Mouse (Mus musculus) limb, embryonic 12.5 days (tissue): ENCODE data around the gene Stk17b. TPM values are rescaled to one million over a fixed set of nuclear protein-coding genes. Genes with fewer than 3 reads are reported as not detected.

ENCODE experiments used
- ATAC-seq: fragments of 200-750 bp; cut with Nextera tagmentation; 2 replicates; pipeline ENCODE4 v1.8.0; 2017; ENCODE audit warnings: low read depth, moderate TSS enrichment; ENCODE audit not compliant: insufficient number of reproducible peaks, insufficient read depth, low FRiP score, low TSS enrichment
- H3K27ac ChIP-seq: fragments of 300-500 bp; sonication (generic); 2 replicates; pipeline ENCODE4 v1.5.1; 2016; ENCODE audit warnings: mild to moderate bottlenecking, moderate library complexity
- H3K27me3 ChIP-seq: fragments of 300-500 bp; sonication (generic); 2 replicates; pipeline ENCODE4 v1.6.1; 2016; ENCODE audit warnings: mild to moderate bottlenecking, moderate library complexity
- H3K36me3 ChIP-seq: fragments of 300-500 bp; sonication (generic); 2 replicates; pipeline ENCODE4 v1.6.1; 2016; ENCODE audit warnings: mild to moderate bottlenecking, moderate library complexity
- H3K4me1 ChIP-seq: fragments of 300-500 bp; sonication (generic); replicated peaks from 2 replicates; pipeline ENCODE4 v1.6.1; 2016
- H3K4me2 ChIP-seq: fragments of 300-500 bp; sonication (generic); 2 replicates; pipeline ENCODE4 v1.6.1; 2016; ENCODE audit warnings: mild to moderate bottlenecking, moderate library complexity
- H3K4me3 ChIP-seq: fragments of 300-500 bp; sonication (generic); replicated peaks from 2 replicates; pipeline ENCODE4 v1.5.1; 2016; ENCODE audit warnings: mild to moderate bottlenecking
- H3K9ac ChIP-seq: fragments of 300-500 bp; sonication (generic); replicated peaks from 2 replicates; pipeline ENCODE4 v1.6.1; 2016; ENCODE audit warnings: mild to moderate bottlenecking, moderate library complexity
- H3K9me3 ChIP-seq: fragments of 300-500 bp; sonication (generic); 2 replicates; pipeline ENCODE4 v1.6.1; 2016; ENCODE audit warnings: mild to moderate bottlenecking, moderate library complexity
- WGBS: fragments of 180-500 bp; shearing (Covaris S2); methylation state at CpG from one replicate; pipeline ENCODE4 v1.1.7; 2016; 5-methylcytosine and 5-hydroxymethylcytosine counted together
- polyA plus RNA-seq: library from polyadenylated mRNA; unstranded; fragments of >200 nt; fragmentation: Nextera tagmentation; extraction: Ambion mirVana; gene quantifications from 2 replicates; pipeline ENCODE4 v1.2.1, GENCODE M21; 2016

Stk17b gene
- polyA plus RNA-seq, 1 experiment from 2014 or later: 11.3 TPM

DNA sequence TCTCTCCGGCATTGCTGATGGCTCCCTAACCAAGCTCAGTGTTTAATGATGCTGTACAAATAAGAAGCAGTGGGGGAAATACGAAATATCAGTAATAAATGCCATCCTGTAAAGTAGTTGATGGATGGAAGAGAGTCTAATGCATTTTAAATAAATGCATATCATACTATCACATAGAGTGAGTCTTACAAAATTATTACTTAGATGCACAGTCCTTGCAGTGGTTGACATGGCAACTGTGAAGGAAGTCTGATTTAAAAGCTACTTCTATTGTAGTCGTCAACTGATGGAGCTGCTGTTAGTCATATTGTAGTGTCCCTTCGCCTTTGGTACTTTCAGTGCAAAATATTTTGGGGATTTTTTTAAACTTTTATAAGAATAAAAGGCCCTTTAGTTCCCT lies 26.9 kb upstream of the Stk17b start:
- Histone ChIP-seq H3K9me3 (no peaks in the 10 kb centered on the region), H3K27ac (no peak overlapping the region), H3K4me3 (no peak overlapping the region), H3K36me3 (no peaks in the 10 kb centered on the region), H3K4me1 (no peaks in the 10 kb centered on the region; the same call in 1 of the 2 replicates), H3K4me2 (no peak overlapping the region), H3K9ac (no peak overlapping the region), H3K27me3 (no peaks in the 10 kb centered on the region)
- no peak for ATAC-seq
- 88% methylated on average over 4 of the region's 4 CpGs for WGBS

DNA sequence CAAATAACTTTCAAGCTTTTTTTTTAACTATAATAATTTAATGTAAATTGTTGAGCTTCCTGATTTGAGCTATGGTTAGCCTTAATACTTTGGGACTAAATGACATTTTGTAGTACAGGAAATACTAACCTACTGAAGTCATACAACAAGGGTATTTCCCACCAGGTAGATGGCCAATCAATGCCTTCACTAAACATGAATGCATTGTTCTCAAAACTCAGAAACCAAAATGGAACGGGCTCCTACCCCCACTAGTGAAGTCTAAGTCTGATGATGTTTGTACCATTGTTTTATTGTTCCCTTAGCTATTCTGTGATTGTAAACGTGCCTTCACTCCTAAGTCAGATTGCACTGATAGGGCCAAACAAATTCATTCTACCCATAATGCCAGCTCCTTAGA lies 23.2 kb upstream of the Stk17b start:
- Histone ChIP-seq H3K27ac (no peak overlapping the region), H3K27me3 (no peaks in the 10 kb centered on the region), H3K9me3 (no peaks in the 10 kb centered on the region), H3K9ac (no peak overlapping the region), H3K4me2 (no peak overlapping the region), H3K4me1 (no peaks in the 10 kb centered on the region; the same call in 1 of the 2 replicates), H3K36me3 (no peaks in the 10 kb centered on the region), H3K4me3 (no peak overlapping the region)
- 79% methylated on average over 2 of the region's 2 CpGs for WGBS
- ATAC-seq: no peak

DNA sequence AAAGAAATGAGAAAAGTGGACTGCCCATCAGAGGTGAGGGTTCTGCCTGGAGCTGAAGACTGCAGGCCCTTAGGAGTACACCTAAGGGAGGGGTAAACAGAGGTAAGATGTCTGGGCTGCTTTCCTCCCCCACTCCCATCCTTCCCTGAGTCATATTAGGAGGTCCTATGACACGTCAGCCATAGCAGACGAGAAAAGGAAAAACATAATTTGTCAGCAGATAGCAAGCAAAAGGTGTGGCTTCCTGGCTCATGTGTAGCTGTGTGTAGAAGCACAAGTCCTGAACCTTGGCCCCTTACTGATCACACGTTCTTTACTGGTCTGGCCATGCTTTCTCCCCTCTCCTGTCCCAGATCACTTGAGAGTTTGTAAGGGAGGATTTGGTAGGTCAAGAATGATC lies 12.8 kb upstream of the Stk17b start:
- H3K4me3 ChIP-seq: no peak overlapping the region
- no peak overlapping the region for H3K9ac ChIP-seq
- no peak for ATAC-seq
- no peaks in the 10 kb centered on the region for H3K4me1 ChIP-seq
- no peak overlapping the region for H3K4me2 ChIP-seq
- H3K27me3 ChIP-seq: no peaks in the 10 kb centered on the region
- no peaks in the 10 kb centered on the region for H3K36me3 ChIP-seq
- no peaks in the 10 kb centered on the region for H3K9me3 ChIP-seq
- WGBS: 74% methylated on average over 3 of the region's 3 CpGs
- H3K27ac ChIP-seq: no peak overlapping the region

DNA sequence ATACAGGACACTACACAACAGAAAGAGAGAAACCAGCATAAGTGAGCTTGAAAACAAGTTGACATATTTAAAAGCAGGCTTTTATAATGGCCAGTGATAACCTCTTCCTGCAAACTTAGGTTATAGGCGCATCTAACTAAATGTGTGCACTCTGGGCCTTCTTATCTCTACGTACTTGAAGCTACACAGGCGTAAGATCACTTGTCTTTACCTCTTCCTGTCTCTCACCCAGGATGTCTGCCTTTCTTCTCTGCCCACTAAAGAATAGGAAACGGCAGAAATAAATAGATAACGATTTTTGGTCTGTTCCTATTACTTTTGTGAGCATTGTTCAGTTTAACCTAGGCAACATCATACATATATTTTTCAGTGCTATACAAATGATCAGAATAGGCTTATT lies 12.1 kb upstream of the Stk17b start:
- no peak for ATAC-seq
- no peak overlapping the region for H3K4me3 ChIP-seq
- 84% methylated on average over 5 of the region's 5 CpGs for WGBS

DNA sequence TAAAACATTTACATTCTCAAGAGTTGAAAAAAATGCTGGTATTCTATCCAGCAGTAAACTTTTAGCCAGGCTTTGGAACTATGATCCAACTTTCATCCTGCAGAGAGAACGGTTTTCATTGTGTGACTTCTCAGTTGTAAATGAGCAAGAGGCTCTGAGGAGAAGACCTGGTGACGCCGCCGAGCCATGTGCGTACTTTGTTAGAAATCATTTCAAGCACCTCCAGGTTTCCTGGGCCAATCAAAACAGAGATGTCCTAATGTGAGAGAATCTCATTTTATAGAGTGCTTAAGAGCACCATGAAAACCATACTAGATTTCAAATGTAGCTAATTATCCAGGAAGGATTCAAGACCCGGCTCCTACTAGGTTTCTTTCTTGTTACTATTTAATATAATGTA lies 11.2 kb upstream of the Stk17b start:
- no peaks in the 10 kb centered on the region for H3K27me3 ChIP-seq
- WGBS: 80% methylated on average over 6 of the region's 6 CpGs
- ATAC-seq: no peak

More for the DNA sequence above, 12.1 kb upstream of the Stk17b start:
- no peaks in the 10 kb centered on the region for H3K9me3 ChIP-seq
- H3K36me3 ChIP-seq: no peaks in the 10 kb centered on the region
- H3K27ac ChIP-seq: no peak overlapping the region
- H3K4me1 ChIP-seq: no peaks in the 10 kb centered on the region
- H3K4me2 ChIP-seq: no peak overlapping the region
- no peak overlapping the region for H3K9ac ChIP-seq
- H3K27me3 ChIP-seq: no peaks in the 10 kb centered on the region

GRCm38 (mm10) chr1:53795591-53795990 lies 10.6 kb upstream of the Stk17b start:
- Histone ChIP-seq H3K9ac (no peak overlapping the region), H3K36me3 (no peaks in the 10 kb centered on the region), H3K4me3 (no peak overlapping the region), H3K9me3 (no peaks in the 10 kb centered on the region), H3K4me2 (no peak overlapping the region), H3K4me1 (no peaks in the 10 kb centered on the region), H3K27me3 (no peaks in the 10 kb centered on the region), H3K27ac (no peak overlapping the region)
- ATAC-seq: no peak
- 81% methylated on average over 4 of the region's 4 CpGs for WGBS

More for the DNA sequence above, 11.2 kb upstream of the Stk17b start:
- Histone ChIP-seq H3K36me3 (no peaks in the 10 kb centered on the region), H3K9ac (no peak overlapping the region), H3K4me1 (no peaks in the 10 kb centered on the region), H3K4me2 (no peak overlapping the region), H3K4me3 (no peak overlapping the region), H3K27ac (no peak overlapping the region), H3K9me3 (no peaks in the 10 kb centered on the region)

DNA sequence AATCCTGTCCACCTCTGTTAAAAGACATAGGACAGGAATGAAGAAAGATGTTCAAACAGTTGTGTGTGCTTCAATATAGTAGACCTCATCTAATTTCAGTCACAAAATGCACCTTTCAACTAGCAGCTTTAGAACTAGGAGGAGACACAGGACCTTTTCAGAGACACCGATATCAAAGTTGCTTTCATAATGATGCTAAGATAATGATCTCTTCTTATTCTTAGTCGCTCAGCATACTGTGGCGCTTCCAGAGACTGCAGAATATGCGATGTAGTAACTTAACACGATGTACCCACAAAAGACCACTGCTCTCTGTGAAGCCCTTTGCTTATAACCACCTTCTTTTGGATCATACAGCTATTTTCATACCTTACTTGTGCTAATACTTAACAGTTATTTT lies 10.1 kb upstream of the Stk17b start:
- no peaks in the 10 kb centered on the region for H3K9me3 ChIP-seq
- no peaks in the 10 kb centered on the region for H3K4me1 ChIP-seq
- H3K9ac ChIP-seq: no peak overlapping the region
- ATAC-seq: no peak
- no peaks in the 10 kb centered on the region for H3K36me3 ChIP-seq
- 93% methylated on average over 5 of the region's 5 CpGs for WGBS
- no peaks in the 10 kb centered on the region for H3K27me3 ChIP-seq
- H3K4me2 ChIP-seq: no peak overlapping the region
- H3K27ac ChIP-seq: no peak overlapping the region
- no peak overlapping the region for H3K4me3 ChIP-seq

GRCm38 (mm10) chr1:53794279-53794678 lies 9.3 kb upstream of the Stk17b start:
- Histone ChIP-seq H3K27me3 (no peaks in the 10 kb centered on the region), H3K4me3 (no peak overlapping the region), H3K27ac (no peak overlapping the region), H3K4me1 (no peaks in the 10 kb centered on the region), H3K4me2 (no peak overlapping the region), H3K9me3 (no peaks in the 10 kb centered on the region), H3K9ac (no peak overlapping the region), H3K36me3 (no peaks in the 10 kb centered on the region)
- ATAC-seq: no peak
- 82% methylated on average over 2 of the region's 2 CpGs for WGBS

DNA sequence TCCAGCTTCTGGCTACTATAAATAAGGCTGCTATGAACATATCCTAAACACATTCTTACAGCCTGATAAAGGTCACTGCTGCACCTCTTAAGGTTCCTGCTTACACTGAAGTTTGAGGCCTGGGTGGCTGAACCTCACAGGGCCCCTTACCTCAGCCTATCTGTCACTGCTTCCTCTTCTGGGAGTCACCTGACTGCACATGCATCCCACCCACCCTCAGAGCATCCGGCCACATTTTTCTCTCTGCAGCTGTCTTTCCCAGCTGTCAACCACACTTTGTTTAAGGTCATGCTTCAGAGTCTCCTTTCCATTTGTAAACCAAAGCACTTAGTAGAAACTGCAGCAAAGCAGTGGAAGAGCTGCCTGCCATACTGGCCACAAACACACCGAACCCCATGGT lies 6.3 kb upstream of the Stk17b start:
- no peaks in the 10 kb centered on the region for H3K9me3 ChIP-seq
- no peaks in the 10 kb centered on the region for H3K4me1 ChIP-seq
- WGBS: 92% methylated on average over 2 of the region's 2 CpGs
- no peak overlapping the region for H3K9ac ChIP-seq
- no peak for ATAC-seq
- no peaks in the 10 kb centered on the region for H3K27me3 ChIP-seq
- no peak overlapping the region for H3K27ac ChIP-seq
- H3K4me2 ChIP-seq: no peak overlapping the region
- no peak overlapping the region for H3K4me3 ChIP-seq
- no peaks in the 10 kb centered on the region for H3K36me3 ChIP-seq

GRCm38 (mm10) chr1:53784291-53784720 lies 718 bp downstream of the Stk17b start:
- Histone ChIP-seq H3K27ac (peak overlapping the region; percentile 86), H3K4me2 (peak overlapping the region; percentile 70), H3K27me3 (no peaks in the 10 kb centered on the region), H3K36me3 (no peaks in the 10 kb centered on the region), H3K4me3 (peak overlapping the region; percentile 85), H3K9me3 (no peaks in the 10 kb centered on the region), H3K9ac (peak overlapping the region; percentile 78), H3K4me1 (no peaks in the 10 kb centered on the region)
- under 1% methylated on average over 17 of the region's 17 CpGs for WGBS
- ATAC-seq: peak; percentile 11; the same call in 1 of the 2 replicates

- Histone ChIP-seq H3K9ac (no peak overlapping the region), H3K27me3 (no peaks in the 10 kb centered on the region), H3K4me3 (no peak overlapping the region), H3K4me1 (no peaks in the 10 kb centered on the region), H3K36me3 (no peaks in the 10 kb centered on the region), H3K9me3 (no peaks in the 10 kb centered on the region), H3K4me2 (no peak overlapping the region), H3K27ac (no peak overlapping the region)
- 97% methylated on average over 1 of the region's 1 CpGs for WGBS
- no peak for ATAC-seq
Observed at GRCm38 (mm10) chr1:53782956-53783355, 2.1 kb downstream of the Stk17b start.

GRCm38 (mm10) chr1:53782079-53782478 lies 2.9 kb downstream of the Stk17b start:
- Histone ChIP-seq H3K4me2 (no peak overlapping the region), H3K4me3 (no peak overlapping the region), H3K9me3 (no peaks in the 10 kb centered on the region), H3K27ac (no peak overlapping the region), H3K9ac (no peak overlapping the region), H3K4me1 (no peaks in the 10 kb centered on the region), H3K36me3 (no peaks in the 10 kb centered on the region), H3K27me3 (no peaks in the 10 kb centered on the region)
- ATAC-seq: no peak
- 90% methylated on average over 3 of the region's 3 CpGs for WGBS
